Mouse (Mus musculus) megakaryocyte, adult 5-6 weeks (primary cell): ENCODE results near the gene Olfr1095. TPM values are rescaled to one million over a fixed set of nuclear protein-coding genes. Genes with fewer than 3 reads are reported as not detected.

ENCODE experiments used
- ATAC-seq: 2 replicates; pipeline ENCODE4 v1.8.0; 2016; ENCODE audit warnings: mild to moderate bottlenecking, inconsistent platforms; ENCODE audit not compliant: poor library complexity, severe bottlenecking
- total RNA-seq, 2 experiments: library from RNA; stranded (forward) in 1 of 2; stranded (reverse) in 1 of 2; fragments of 153-499, 151-499 nt in 1 of 2; fragments of 221-1000, 200-1000 nt in 1 of 2; gene quantifications; 2 replicates each; pipeline versions ENCODE4 v1.2.3 to v1.2.4; 2015 to 2017

Olfr1095 gene
- total RNA-seq (2015) (not detected in 2 replicates), total RNA-seq (2017) (not detected in 2 replicates)

- ATAC-seq: no peak
Measured at GRCm38 (mm10) chr2:86851596-86851995, at the start of gene Olfr1095. Gene Olfr1095, minus strand, starts transcription at chr2:86851696.

- ATAC-seq: no peak
Measured at GRCm38 (mm10) chr2:86892116-86892515, 40.6 kb upstream of the Olfr1095 start, which contains the start of gene Olfr1097. Gene Olfr1097, minus strand, starts transcription at chr2:86892216.

- no peak for ATAC-seq
Measured at GRCm38 (mm10) chr2:86874702-86875101, 23.2 kb upstream of the Olfr1095 start, which contains the start of gene Gm13723. Gene Gm13723, minus strand, starts transcription at chr2:86874802.

GRCm38 (mm10) chr2:86824363-86824762, 27.1 kb downstream of the Olfr1095 start, which contains the start of gene Olfr1094:
Gene Olfr1094, plus strand, starts transcription at chr2:86824663.
- ATAC-seq: no peak

GRCm38 (mm10) chr2:86809918-86810317, 41.6 kb downstream of the Olfr1095 start, which contains the start of gene Olfr141:
Gene Olfr141, minus strand, starts transcription at chr2:86810018.
- ATAC-seq: no peak

Other genes starting within 250 kb of the Olfr1095 start
- not detected in 2 replicates for gene Olfr1084, start 212.0 kb downstream of the Olfr1095 start, total RNA-seq (2015)
- gene Olfr1084, start 212.0 kb downstream of the Olfr1095 start, total RNA-seq (2017): not detected in 2 replicates
- gene Olfr1085, start 189.7 kb downstream of the Olfr1095 start, total RNA-seq (2015): not detected in 2 replicates
- not detected in 2 replicates for gene Olfr1085, start 189.7 kb downstream of the Olfr1095 start, total RNA-seq (2017)
- gene Olfr1086, start 171.6 kb downstream of the Olfr1095 start, total RNA-seq (2015): not detected in 2 replicates
- not detected in 2 replicates for gene Olfr1086, start 171.6 kb downstream of the Olfr1095 start, total RNA-seq (2017)
- gene Olfr1087, start 153.3 kb downstream of the Olfr1095 start, total RNA-seq (2015): not detected in 2 replicates
- gene Olfr1087, start 153.3 kb downstream of the Olfr1095 start, total RNA-seq (2017): not detected in 2 replicates
- gene Olfr1089, start 118.0 kb downstream of the Olfr1095 start, total RNA-seq (2015): not detected in 2 replicates
- gene Olfr1089, start 118.0 kb downstream of the Olfr1095 start, total RNA-seq (2017): not detected in 2 replicates
- gene Olfr1090, start 92.7 kb downstream of the Olfr1095 start, total RNA-seq (2015): not detected in 2 replicates
- not detected in 2 replicates for gene Olfr1090, start 92.7 kb downstream of the Olfr1095 start, total RNA-seq (2017)
- not detected in 2 replicates for gene Olfr1093, start 69.2 kb downstream of the Olfr1095 start, total RNA-seq (2015)
- gene Olfr1093, start 69.2 kb downstream of the Olfr1095 start, total RNA-seq (2017): not detected in 2 replicates
- not detected in 2 replicates for gene Olfr141, start 41.7 kb downstream of the Olfr1095 start, total RNA-seq (2015)
- not detected in 2 replicates for gene Olfr141, start 41.7 kb downstream of the Olfr1095 start, total RNA-seq (2017)
- not detected in 2 replicates for gene Olfr1094, start 27.0 kb downstream of the Olfr1095 start, total RNA-seq (2015)
- not detected in 2 replicates for gene Olfr1094, start 27.0 kb downstream of the Olfr1095 start, total RNA-seq (2017)
- not detected in 2 replicates for gene Gm13723, start 23.1 kb upstream of the Olfr1095 start, total RNA-seq (2015)
- not detected in 2 replicates for gene Gm13723, start 23.1 kb upstream of the Olfr1095 start, total RNA-seq (2017)
- not detected in 2 replicates for gene Olfr1097, start 40.5 kb upstream of the Olfr1095 start, total RNA-seq (2015)
- not detected in 2 replicates for gene Olfr1097, start 40.5 kb upstream of the Olfr1095 start, total RNA-seq (2017)
- gene Olfr1098, start 72.8 kb upstream of the Olfr1095 start, total RNA-seq (2015): not detected in 2 replicates
- not detected in 2 replicates for gene Olfr1098, start 72.8 kb upstream of the Olfr1095 start, total RNA-seq (2017)
- not detected in 2 replicates for gene Olfr1099, start 109.0 kb upstream of the Olfr1095 start, total RNA-seq (2015)
- gene Olfr1099, start 109.0 kb upstream of the Olfr1095 start, total RNA-seq (2017): not detected in 2 replicates
- not detected in 2 replicates for gene Olfr1100, start 128.3 kb upstream of the Olfr1095 start, total RNA-seq (2015)
- not detected in 2 replicates for gene Olfr1100, start 128.3 kb upstream of the Olfr1095 start, total RNA-seq (2017)
- not detected in 2 replicates for gene Olfr1101, start 139.5 kb upstream of the Olfr1095 start, total RNA-seq (2015)
- gene Olfr1101, start 139.5 kb upstream of the Olfr1095 start, total RNA-seq (2017): not detected in 2 replicates
- not detected in 2 replicates for gene Olfr1102, start 146.7 kb upstream of the Olfr1095 start, total RNA-seq (2015)
- gene Olfr1102, start 146.7 kb upstream of the Olfr1095 start, total RNA-seq (2017): not detected in 2 replicates
- not detected in 2 replicates for gene Olfr1104, start 175.4 kb upstream of the Olfr1095 start, total RNA-seq (2015)
- gene Olfr1104, start 175.4 kb upstream of the Olfr1095 start, total RNA-seq (2017): not detected in 2 replicates
- gene Olfr1105, start 184.8 kb upstream of the Olfr1095 start, total RNA-seq (2015): not detected in 2 replicates
- gene Olfr1105, start 184.8 kb upstream of the Olfr1095 start, total RNA-seq (2017): not detected in 2 replicates
- not detected in 2 replicates for gene Olfr1106, start 200.6 kb upstream of the Olfr1095 start, total RNA-seq (2015)
- not detected in 2 replicates for gene Olfr1106, start 200.6 kb upstream of the Olfr1095 start, total RNA-seq (2017)
- gene Olfr1107, start 224.1 kb upstream of the Olfr1095 start, total RNA-seq (2015): not detected in 2 replicates
- not detected in 2 replicates for gene Olfr1107, start 224.1 kb upstream of the Olfr1095 start, total RNA-seq (2017)
- not detected in 2 replicates for gene Olfr1109, start 244.3 kb upstream of the Olfr1095 start, total RNA-seq (2015)
- gene Olfr1109, start 244.3 kb upstream of the Olfr1095 start, total RNA-seq (2017): not detected in 2 replicates